Mouse (Mus musculus) lung, postnatal 25 days (tissue): ENCODE data around the gene Snrpn.
"Not testable (repeated sequence)": the region's sequence is repeated elsewhere in the genome, so short reads cannot be mapped to it uniquely, and the experiment has no call there.

Experiments
- DNase-seq: peaks from one replicate; pipeline ENCODE4 v3.0.0; 2022; ENCODE audit warnings: low spot score

Snrpn gene

GRCm38 (mm10) chr7:60139742-60140480 lies at the start of gene Snrpn:
Snrpn (minus strand) TSS chr7:60140219.
- DNase-seq, result no peak

GRCm38 (mm10) chr7:60170250-60171185 lies 30.5 kb upstream of the Snrpn start:
- DNase-seq, result no peak

GRCm38 (mm10) chr7:60125332-60125731 lies 14.7 kb downstream of the Snrpn start:
- no peak for DNase-seq

- not testable (repeated sequence) for DNase-seq
Measured at GRCm38 (mm10) chr7:60123086-60123624, 16.9 kb downstream of the Snrpn start.

- DNase-seq, result no peak
Measured at GRCm38 (mm10) chr7:60122434-60123085, 17.5 kb downstream of the Snrpn start.

GRCm38 (mm10) chr7:60097154-60097859 lies 42.7 kb downstream of the Snrpn start:
- DNase-seq, result no peak

- DNase-seq, result no peak
Measured at GRCm38 (mm10) chr7:60076301-60076700, 63.7 kb downstream of the Snrpn start.

GRCm38 (mm10) chr7:60047481-60048201 lies 92.4 kb downstream of the Snrpn start:
- DNase-seq, result no peak

- no peak for DNase-seq
Measured at GRCm38 (mm10) chr7:60013186-60013585, 126.8 kb downstream of the Snrpn start.

GRCm38 (mm10) chr7:60007727-60008360 lies 132.2 kb downstream of the Snrpn start:
- DNase-seq, result no peak

- DNase-seq, result no peak
Measured at GRCm38 (mm10) chr7:60006262-60006661, 133.8 kb downstream of the Snrpn start.

- DNase-seq, result peak; percentile 25
Measured at GRCm38 (mm10) chr7:60004606-60005330, 135.3 kb downstream of the Snrpn start, which contains the start of the genes Snurf and Gm38393. Snurf (minus strand) TSS chr7:60005049. Gm38393 (minus strand) TSS chr7:60005064.

GRCm38 (mm10) chr7:60003921-60004605 lies 136.0 kb downstream of the Snrpn start:
- DNase-seq, result no peak

- no peak for DNase-seq
Measured at GRCm38 (mm10) chr7:60003006-60003865, 136.8 kb downstream of the Snrpn start.

GRCm38 (mm10) chr7:59978646-59979045 lies 161.4 kb downstream of the Snrpn start:
- no peak for DNase-seq
